29 mouse cellular contexts compared by ENCODE assay signal in genomic region chr3:76294394-76294793, GRCm38 (mm10).
DNase-seq lines count a peak whose midpoint lies in the region; ATAC-seq and TF ChIP-seq lines count a peak whose summit lies in the region.
"Had no signal": no experiment of that assay in that cellular context is flagged by ENCODE, and none has a peak within 500 bp of the region (broad histone marks: within the 10 kb centered on the region; RNA-seq: fewer than 3 reads in every experiment).

No protein-coding gene starts in this region.

- peaks cover 5% of the 10 kb centered on the region for H3K4me1 ChIP-seq in hindbrain, embryonic 10.5 days (replicated peaks)
- no peaks in the 10 kb centered on the region for H3K4me1 ChIP-seq in hindbrain, postnatal 0 days (ENCODE audit: insufficient read depth, low read length)
- no peaks in the 10 kb centered on the region for H3K4me1 ChIP-seq in midbrain, embryonic 11.5 days (ENCODE audit: control insufficient read depth, insufficient read depth, low read length)
- no peaks in the 10 kb centered on the region for H3K4me1 ChIP-seq in midbrain, embryonic 13.5 days (replicated peaks)
- H3K4me1 ChIP-seq: embryonic facial prominence, embryonic 13.5 days; heart, embryonic 13.5 days; hindbrain, embryonic 13.5 days; limb, embryonic 13.5 days; midbrain, embryonic 15.5 days; neural tube, embryonic 12.5 days had no signal

- no peak overlapping the region for H3K4me2 ChIP-seq in hindbrain, postnatal 0 days (ENCODE audit: low read depth, low read length)
- H3K4me2 ChIP-seq in midbrain, embryonic 11.5 days, result no peak overlapping the region
- no peak overlapping the region for H3K4me2 ChIP-seq in midbrain, embryonic 13.5 days (replicated peaks)
- H3K4me2 ChIP-seq: embryonic facial prominence, embryonic 13.5 days; heart, embryonic 13.5 days; hindbrain, embryonic 13.5 days; limb, embryonic 13.5 days; liver, embryonic 11.5 days; midbrain, embryonic 15.5 days; neural tube, embryonic 12.5 days had no signal

- DNase-seq in hindbrain, embryonic 10.5 days (ENCODE audit: low spot score), result peak; percentile 5
- no peak for DNase-seq in hindbrain, postnatal 0 days (ENCODE audit: low spot score)
- peak; percentile 83 for DNase-seq in midbrain, embryonic 11.5 days (ENCODE audit: low spot score, missing footprints)
- peak; percentile 73 for DNase-seq in embryo, embryonic 10.5 days (ENCODE audit: low spot score)
- DNase-seq in retina, embryonic 14.5 days (ENCODE audit: low spot score), result peak; percentile 41
- DNase-seq in adrenal gland, adult (ENCODE audit: inconsistent age in 2 of 2, low spot score in 1 of 2), result no peak
- DNase-seq: adrenal gland, adult 2 months; adrenal gland, postnatal 36 days; cerebellum, adult 11 months; cerebellum, postnatal 10 days; gastrocnemius, postnatal 10 days; heart, postnatal 10 days; kidney, adult 11 months; kidney, postnatal 14 days; layer of hippocampus, adult 9-11 months; lung, postnatal 10 days; right cerebral cortex, postnatal 14 days; thymus, postnatal 4 days had no signal

- no peak overlapping the region for H3K9ac ChIP-seq in hindbrain, postnatal 0 days (replicated peaks; ENCODE audit: low read length)
- no peak overlapping the region for H3K9ac ChIP-seq in midbrain, embryonic 11.5 days (ENCODE audit: low read length)
- no peak overlapping the region for H3K9ac ChIP-seq in midbrain, embryonic 13.5 days (replicated peaks)
- H3K9ac ChIP-seq: embryonic facial prominence, embryonic 13.5 days; heart, embryonic 13.5 days; hindbrain, embryonic 13.5 days; limb, embryonic 13.5 days; midbrain, embryonic 15.5 days; neural tube, embryonic 12.5 days had no signal

- no peaks in the 10 kb centered on the region for H3K9me3 ChIP-seq in hindbrain, embryonic 10.5 days
- H3K9me3 ChIP-seq in hindbrain, postnatal 0 days (ENCODE audit: low read length), result no peaks in the 10 kb centered on the region
- H3K9me3 ChIP-seq in midbrain, embryonic 11.5 days (ENCODE audit: control insufficient read depth, low read length), result no peaks in the 10 kb centered on the region
- H3K9me3 ChIP-seq in midbrain, embryonic 13.5 days, result no peaks in the 10 kb centered on the region
- H3K9me3 ChIP-seq: embryonic facial prominence, embryonic 13.5 days; heart, embryonic 13.5 days; hindbrain, embryonic 13.5 days; limb, embryonic 13.5 days; midbrain, embryonic 15.5 days; neural tube, embryonic 12.5 days had no signal

- no peaks in the 10 kb centered on the region for H3K27me3 ChIP-seq in hindbrain, embryonic 10.5 days (ENCODE audit: insufficient read depth, poor library complexity, severe bottlenecking)
- H3K27me3 ChIP-seq in hindbrain, postnatal 0 days (ENCODE audit: insufficient read depth, low read length), result no peaks in the 10 kb centered on the region
- H3K27me3 ChIP-seq in midbrain, embryonic 11.5 days (ENCODE audit: control insufficient read depth, insufficient read depth, low read length), result no peaks in the 10 kb centered on the region
- H3K27me3 ChIP-seq in midbrain, embryonic 13.5 days, result no peaks in the 10 kb centered on the region
- H3K27me3 ChIP-seq: embryonic facial prominence, embryonic 13.5 days; heart, embryonic 13.5 days; hindbrain, embryonic 13.5 days; limb, embryonic 13.5 days; midbrain, embryonic 15.5 days; neural tube, embryonic 12.5 days had no signal

- ATAC-seq in hindbrain, postnatal 0 days, result no peak
- ATAC-seq in midbrain, embryonic 11.5 days (ENCODE audit: low FRiP score), result peak; percentile 44; the same call in 1 of the 2 replicates
- no peak for ATAC-seq in midbrain, embryonic 13.5 days
- ATAC-seq in megakaryocyte, adult 5-6 weeks (ENCODE audit: poor library complexity, severe bottlenecking), result no peak
- ATAC-seq: CD4-positive, CD25-positive, alpha-beta regulatory T cell, adult 4 months; midbrain, embryonic 15.5 days had no signal

- TF ChIP-seq CTCF in hindbrain, postnatal 0 days (IDR thresholded peaks at IDR 0.05; ENCODE audit: low read depth), result no peak

- no peaks in the 10 kb centered on the region for H3K36me3 ChIP-seq in hindbrain, embryonic 10.5 days
- H3K36me3 ChIP-seq in hindbrain, postnatal 0 days (ENCODE audit: insufficient read depth, low read length), result no peaks in the 10 kb centered on the region
- no peaks in the 10 kb centered on the region for H3K36me3 ChIP-seq in midbrain, embryonic 11.5 days (ENCODE audit: control insufficient read depth, insufficient read depth, low read length)
- H3K36me3 ChIP-seq in midbrain, embryonic 13.5 days, result no peaks in the 10 kb centered on the region
- H3K36me3 ChIP-seq: embryonic facial prominence, embryonic 13.5 days; heart, embryonic 13.5 days; hindbrain, embryonic 13.5 days; limb, embryonic 13.5 days; midbrain, embryonic 15.5 days; neural tube, embryonic 12.5 days had no signal

- H3K4me3 ChIP-seq in hindbrain, embryonic 10.5 days, result no peak overlapping the region
- H3K4me3 ChIP-seq in hindbrain, postnatal 0 days (ENCODE audit: low read length), result no peak overlapping the region
- no peak overlapping the region for H3K4me3 ChIP-seq in midbrain, embryonic 11.5 days (ENCODE audit: low read depth, low read length)
- no peak overlapping the region for H3K4me3 ChIP-seq in midbrain, embryonic 13.5 days (replicated peaks)
- H3K4me3 ChIP-seq: embryonic facial prominence, embryonic 13.5 days; erythroblast, embryonic 14.5 days; heart, embryonic 13.5 days; hindbrain, embryonic 13.5 days; limb, embryonic 13.5 days; midbrain, embryonic 15.5 days; neural tube, embryonic 12.5 days had no signal

- peak overlapping the region; percentile 29; the same call in 1 of the 2 replicates for H3K27ac ChIP-seq in hindbrain, embryonic 10.5 days
- no peak overlapping the region for H3K27ac ChIP-seq in hindbrain, postnatal 0 days
- no peak overlapping the region for H3K27ac ChIP-seq in midbrain, embryonic 11.5 days (ENCODE audit: low read depth, low read length)
- H3K27ac ChIP-seq in midbrain, embryonic 13.5 days, result no peak overlapping the region
- H3K27ac ChIP-seq: embryonic facial prominence, embryonic 13.5 days; heart, embryonic 13.5 days; hindbrain, embryonic 13.5 days; limb, embryonic 13.5 days; midbrain, embryonic 15.5 days; neural tube, embryonic 12.5 days had no signal

- WGBS in hindbrain, embryonic 10.5 days, result 21% methylated on average over 1 of the region's 1 CpGs
- 0% methylated on average over 1 of the region's 1 CpGs for WGBS in hindbrain, postnatal 0 days
- WGBS in midbrain, embryonic 11.5 days, result 12% methylated on average over 1 of the region's 1 CpGs
- 7% methylated on average over 1 of the region's 1 CpGs for WGBS in midbrain, embryonic 13.5 days

Comparison
In these comparisons a context has a peak if more than half of its experiments do, and no peak if none do; other contexts are left out.
1. DNase-seq: peak in hindbrain, embryonic 10.5 days (single experiment), midbrain, embryonic 11.5 days (single experiment), embryo, embryonic 10.5 days (single experiment) and retina, embryonic 14.5 days (single experiment); none in hindbrain, postnatal 0 days (single experiment) and adrenal gland, adult (0 of 2).